Mouse (Mus musculus) bone marrow, adult 2 months (tissue): ENCODE measurements around the gene Pdzrn4.

Experiments used
- CTCF ChIP-seq: fragments of 200-500 bp; IDR thresholded peaks from 2 replicates; pipeline ENCODE4 v1.5.1; 2011; ENCODE audit warnings: low read length, control low read depth; ENCODE audit not compliant: control insufficient read depth, insufficient read depth
- POLR2A ChIP-seq: fragments of 200-500 bp; IDR thresholded peaks from 2 replicates; pipeline ENCODE4 v1.6.1; 2011; ENCODE audit warnings: low read depth, mild to moderate bottlenecking, control low read depth, low read length, borderline replicate concordance; ENCODE audit not compliant: control insufficient read depth

DNA sequence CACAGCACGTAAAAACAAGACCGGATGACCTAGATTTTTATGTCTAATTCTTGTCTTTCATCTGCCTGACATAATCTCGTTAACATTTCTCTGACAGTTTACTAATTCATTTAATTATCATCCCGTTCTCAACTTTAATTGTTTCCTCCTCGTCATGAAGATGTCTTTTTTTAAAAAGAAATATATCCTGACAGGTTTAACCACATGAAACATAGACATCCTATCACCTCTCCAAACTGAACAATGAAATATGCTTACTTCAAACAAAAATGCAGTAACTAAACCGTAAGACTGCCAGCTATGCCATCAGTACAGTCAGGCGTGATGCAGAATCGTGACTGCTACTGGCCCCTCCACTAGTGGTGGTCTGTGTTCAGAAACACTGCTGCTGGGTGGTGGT lies 362.3 kb downstream of the Pdzrn4 start:
- TF ChIP-seq POLR2A (no peak), CTCF (no peak)
